Mouse (Mus musculus) spleen, adult 12 weeks (tissue): ENCODE results near the gene Nrbf2.

Source experiments
- DNase-seq: peaks from one replicate; pipeline ENCODE4 v3.0.0; 2022; ENCODE audit warnings: low spot score

The Nrbf2 gene

DNA sequence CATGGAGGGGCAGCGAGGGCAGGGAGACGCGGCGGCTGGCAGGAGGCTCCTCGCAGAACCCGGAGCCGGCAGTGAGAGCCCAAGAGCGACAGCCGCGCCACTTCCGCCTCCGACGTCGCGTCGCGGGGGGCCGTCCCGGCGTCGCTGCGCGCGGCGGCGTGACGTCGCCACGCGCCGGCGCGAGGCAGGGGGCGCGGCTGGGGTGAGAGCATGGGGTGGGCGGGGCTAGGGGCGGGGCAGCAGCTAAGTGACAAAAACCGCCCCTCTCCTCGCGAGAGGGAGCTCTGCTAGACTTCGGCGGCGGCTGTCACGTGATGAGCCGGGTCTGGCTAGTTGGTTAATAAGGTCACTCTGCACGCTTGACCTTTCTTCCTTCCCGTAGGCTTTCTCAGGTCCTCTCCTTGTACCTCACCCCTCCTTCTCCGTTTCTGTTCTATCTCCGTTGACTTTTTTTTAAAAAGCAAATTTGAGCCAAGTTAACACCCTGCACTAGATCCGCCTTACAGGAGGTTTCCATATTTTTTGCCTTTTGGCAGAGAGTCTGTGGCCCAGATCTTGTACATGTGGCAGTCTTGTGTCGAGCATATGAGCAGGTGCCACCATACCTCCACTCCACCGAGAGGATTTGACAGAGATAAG lies at the start of gene Nrbf2:
Nrbf2 (minus strand) TSS at position 130 of the 639 bp plus-strand sequence.
- DNase-seq, result peak; percentile 68

DNA sequence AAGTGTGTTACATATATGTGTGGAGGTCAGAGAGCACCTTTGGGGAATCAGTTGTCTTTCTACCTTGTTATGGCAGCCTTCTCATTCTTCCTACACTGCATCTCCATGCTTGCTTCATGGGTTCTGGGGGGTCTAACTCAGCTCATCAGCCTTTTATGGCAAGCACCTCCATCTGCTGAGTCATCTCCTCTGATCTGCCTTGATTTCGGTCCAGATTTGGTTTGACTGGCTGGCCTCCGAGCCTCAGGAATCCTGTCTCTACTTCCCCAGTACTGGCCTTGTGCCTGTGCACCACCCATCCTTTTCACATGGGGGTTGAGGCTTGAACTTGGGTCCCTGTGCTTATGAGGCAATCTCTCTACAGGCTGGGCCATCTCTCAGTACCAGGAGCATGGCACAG lies 45.5 kb upstream of the Nrbf2 start:
- DNase-seq, result no peak

DNA sequence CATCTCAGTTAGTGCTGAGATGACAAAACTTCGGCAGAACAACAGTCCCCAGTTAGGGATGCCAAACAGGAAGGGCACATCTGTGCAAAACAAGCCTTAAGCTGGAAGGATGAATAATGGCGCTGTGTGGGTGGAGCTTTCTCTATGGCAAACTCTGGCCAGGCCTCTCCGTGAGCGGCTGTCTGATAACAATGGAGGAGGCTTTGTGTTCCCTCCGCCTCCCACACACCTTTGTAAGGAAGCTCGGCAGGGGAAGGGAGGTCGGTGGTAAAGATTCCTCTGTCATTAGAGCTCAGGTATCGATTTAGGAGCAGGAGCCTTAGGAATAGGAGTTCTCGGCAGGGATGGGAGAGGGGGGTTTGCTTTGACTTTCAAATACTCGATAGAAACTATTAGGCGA lies 44.6 kb upstream of the Nrbf2 start:
- no peak for DNase-seq

DNA sequence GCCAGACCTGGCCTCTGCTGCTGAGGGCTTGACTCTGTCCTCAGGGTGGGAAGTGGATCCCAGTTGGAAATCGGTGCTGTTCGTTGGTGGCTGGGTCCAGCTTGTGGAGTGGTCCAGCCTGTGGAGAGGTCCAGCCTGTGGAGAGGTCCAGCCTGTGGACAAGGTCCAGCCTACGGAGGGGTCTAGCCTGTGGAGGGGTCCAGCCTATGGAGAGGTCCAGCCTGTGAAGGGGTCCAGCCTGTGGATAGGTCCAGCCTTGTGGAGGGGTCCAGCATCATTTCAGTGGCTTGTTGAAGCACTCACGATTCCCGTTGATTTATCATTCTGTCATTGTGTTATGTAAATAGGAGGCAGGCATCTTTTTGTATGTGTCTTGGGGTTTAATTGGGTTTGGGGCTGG lies 43.1 kb upstream of the Nrbf2 start:
- no peak for DNase-seq

DNA sequence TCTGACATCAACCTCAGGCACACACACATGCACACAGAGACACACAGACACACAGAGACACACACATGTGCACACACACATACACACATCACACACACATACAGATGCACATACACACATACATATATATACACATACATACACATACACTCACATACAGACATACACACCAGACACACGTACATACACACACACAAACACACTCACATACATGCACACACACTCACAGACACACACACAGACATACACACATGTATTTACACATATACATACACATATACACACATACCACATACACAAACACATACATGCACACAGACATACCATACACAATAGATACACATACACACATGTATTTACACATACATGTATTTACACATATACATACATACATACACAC lies 38.9 kb upstream of the Nrbf2 start:
- no peak for DNase-seq

DNA sequence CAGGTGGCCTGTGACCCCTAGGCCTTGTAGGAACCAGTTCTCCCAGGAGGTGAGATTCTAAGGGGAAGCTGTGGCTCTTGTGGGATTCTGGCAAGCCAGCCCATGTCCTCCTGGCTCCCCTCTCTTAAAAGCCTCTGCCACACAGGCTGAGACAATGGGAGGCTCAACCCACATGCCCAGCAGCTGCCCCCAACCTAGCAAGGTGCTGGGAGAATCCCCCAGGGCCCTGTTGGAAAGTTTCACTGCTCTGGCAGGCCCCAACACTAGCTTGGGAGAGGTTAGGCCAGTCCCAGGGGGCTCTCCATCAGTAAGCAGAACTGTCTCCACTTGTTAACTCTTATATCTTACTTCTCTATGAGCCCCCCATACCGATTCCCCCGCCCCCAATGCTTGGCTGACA lies 36.3 kb upstream of the Nrbf2 start:
- DNase-seq, result no peak

DNA sequence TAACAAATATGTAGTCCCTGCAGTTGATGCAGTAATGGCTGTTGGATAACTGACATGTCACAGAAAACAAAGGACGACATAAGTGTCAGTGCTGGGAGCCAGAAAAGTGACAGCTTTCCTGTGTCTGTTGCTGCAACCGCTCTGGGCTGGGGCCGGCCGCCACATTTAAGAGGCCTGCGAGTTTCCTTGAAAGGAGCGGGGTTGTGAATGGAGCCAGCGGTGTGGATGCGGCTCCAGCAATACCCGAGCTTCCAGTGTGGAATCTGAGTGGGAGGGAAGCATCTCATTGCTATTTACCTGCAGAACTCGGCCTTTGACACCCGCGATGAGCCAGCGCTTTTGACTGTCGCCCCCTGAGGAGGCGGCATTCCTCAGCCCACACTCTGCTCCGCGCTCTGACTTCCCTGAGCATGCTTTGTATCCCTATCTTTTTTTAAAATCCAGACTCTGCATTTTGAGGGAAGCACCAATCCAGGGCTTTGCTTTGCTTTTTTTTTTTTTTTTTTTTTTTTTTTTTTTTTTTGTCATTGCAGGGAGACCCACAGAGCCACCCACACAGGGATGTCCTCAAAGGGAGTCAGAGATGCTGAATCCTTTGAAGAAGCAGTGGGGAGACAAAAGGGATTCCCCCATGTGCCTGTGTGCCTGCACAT lies 35.2 kb upstream of the Nrbf2 start:
- DNase-seq, result no peak

DNA sequence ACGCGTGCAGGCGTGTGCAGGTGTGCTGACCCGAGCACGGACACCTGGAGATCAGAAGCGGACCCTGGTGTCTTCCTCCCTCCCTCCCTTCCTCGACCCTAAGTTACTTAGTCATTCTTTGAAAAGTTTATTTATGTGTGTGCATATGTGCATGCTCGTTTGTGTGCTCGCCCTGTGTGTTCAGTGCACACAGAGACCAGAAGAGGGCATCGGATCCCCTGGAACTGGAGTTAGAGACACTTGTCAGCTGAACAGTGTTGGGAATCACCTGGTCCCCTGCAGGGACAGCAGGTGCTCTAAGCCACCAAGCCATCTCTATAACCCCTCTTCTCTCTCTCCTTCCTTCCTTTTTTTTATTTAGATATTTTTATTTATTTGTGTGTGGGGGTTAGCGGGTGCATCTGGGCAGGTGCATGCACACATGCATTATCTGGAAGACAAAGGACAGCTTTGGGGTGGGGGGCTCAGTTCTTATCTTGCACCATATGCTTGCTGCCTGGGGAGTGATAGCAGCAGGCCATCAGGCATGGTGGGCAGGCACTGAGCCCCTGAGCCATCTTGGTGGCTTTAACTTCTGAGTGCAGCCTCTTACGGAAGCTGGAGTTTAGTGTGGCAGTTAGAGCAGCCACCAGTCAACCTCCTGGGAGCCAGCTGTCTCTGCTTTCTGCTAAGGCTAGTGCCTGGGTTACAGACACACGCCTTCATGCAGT lies 34.1 kb upstream of the Nrbf2 start:
- no peak for DNase-seq

DNA sequence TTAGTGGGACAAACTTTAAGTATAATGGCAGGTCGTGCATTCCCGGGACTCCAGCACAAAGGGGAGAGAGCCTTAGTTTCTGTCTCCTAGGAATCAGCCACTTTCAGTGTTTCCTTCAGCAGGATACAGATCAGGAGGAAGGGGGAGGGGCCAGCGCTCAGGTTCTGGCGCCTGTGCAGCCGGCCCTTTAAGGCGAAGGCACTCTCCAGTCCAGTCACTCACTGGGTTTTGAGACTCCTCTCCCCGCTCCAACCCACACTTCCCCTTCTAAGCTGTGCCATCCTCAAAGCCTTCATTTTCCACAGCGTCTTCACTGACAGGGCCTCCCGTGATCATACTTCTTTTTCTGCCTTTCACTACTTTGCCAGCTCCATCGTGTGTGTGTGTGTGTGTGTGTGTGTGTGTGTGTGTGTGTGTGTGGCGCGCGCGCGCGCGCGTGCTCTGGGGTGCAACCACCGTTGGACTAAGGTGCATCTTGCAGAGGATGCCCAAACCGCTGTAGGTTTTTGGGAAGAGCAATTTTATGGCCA lies 32.9 kb upstream of the Nrbf2 start:
- no peak for DNase-seq

DNA sequence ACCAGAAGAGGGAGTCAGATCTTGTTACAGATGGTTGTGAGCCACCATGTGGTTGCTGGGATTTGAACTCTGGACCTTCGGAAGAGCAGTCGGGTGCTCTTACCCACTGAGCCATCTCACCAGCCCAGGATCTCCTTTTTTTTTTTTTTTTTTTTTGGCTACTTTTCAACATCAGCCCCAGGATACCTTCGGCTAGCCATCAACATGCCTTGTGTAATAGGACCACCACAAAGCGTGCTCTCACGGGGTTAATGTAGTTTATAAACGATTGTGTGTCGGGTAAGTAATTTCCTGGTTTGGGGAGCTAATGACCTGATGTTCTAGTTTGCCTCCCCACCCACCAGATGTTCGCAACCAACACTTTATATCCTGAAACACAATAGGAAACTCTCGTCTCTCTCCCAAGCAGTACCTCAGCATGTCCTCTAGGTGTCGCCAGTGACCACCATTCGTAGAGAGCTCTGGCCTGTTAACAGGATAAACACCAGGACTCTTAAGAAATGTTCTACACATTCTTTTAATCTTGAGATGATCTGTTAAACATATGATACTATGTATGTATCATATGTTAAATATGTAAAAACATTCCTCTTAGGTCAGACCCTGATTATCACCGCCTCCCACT lies 29.8 kb upstream of the Nrbf2 start:
- peak; percentile 28 for DNase-seq

DNA sequence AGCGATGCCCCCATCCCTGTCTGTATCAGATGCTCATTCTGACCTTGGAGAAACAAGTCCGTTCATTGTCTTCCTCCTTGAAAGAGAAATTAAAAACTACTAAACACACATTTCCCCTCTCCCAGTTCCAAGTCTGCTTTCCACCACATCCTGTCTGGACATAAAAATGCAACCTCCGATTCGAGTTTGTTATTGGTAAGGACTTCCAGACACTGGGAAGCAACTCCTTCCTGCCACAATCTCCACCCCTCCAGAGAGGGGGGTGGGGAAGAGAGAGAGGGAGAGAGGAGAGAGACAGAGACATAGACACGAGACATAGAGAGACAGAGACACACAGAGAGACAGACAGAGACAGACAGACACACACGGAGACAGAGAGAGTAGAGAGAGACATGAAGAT lies 27.4 kb upstream of the Nrbf2 start:
- no peak for DNase-seq

DNA sequence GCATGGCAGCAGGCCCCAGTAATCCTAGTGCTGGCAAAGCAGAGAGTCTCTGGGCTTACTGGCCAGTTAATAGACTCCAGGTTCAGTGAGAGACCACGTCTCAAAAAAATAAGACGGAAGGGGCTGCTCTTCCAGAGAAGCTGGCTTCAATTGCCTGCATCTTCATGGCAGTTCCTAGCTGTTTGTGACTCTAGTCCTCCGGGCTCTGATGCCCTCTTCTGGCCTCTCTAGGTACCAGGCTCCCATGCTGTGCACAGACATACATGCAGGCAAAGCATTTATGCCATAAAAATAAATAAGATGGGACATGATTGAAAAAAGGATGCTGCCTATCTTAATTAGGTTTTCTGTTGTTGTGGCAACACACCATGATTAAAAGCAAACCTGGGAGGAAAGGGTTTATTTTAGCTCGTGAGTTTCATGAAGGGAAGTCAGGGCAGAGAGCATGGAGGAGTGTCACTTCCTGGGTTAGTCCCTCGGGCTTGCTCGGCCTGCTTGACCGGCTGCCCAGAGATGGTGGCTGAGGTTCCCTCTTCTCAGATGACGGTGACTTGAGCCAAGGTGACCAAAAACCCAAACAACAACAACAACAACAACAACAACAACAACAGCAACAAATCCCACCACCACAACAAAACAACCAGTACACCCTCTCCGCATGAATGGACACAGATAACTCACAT lies 26.3 kb upstream of the Nrbf2 start:
- peak; percentile 19 for DNase-seq

DNA sequence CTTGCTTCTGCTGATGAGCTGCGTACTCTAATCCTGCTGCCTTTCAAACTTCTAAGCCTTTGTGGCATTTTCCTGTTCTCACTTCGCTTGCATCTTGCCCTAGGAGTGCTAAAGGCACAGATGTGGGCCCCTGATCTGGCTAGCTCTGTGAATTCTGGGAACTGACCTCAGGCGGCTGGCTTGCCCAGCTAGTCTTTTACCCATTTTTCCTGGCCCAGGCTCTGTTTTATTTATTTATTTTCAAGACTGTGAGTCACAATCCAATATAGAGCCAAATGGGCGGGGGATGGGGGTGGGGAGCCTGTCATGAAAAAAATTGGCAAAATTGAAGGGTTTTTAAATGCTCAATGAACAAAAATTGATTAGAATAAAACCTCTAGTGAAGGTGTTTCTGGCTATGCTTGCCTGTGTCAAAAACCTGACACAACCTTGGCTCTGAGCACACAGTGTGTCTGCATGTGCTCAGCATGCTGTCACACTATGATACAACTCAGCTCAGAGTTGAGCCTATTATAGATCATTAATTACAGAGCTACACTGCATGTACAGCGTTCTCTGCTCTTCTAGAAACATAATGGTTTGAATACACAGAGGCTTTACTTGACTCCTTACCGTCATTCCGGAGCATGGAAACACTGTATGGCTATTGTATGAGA lies 24.5 kb upstream of the Nrbf2 start:
- no peak for DNase-seq

DNA sequence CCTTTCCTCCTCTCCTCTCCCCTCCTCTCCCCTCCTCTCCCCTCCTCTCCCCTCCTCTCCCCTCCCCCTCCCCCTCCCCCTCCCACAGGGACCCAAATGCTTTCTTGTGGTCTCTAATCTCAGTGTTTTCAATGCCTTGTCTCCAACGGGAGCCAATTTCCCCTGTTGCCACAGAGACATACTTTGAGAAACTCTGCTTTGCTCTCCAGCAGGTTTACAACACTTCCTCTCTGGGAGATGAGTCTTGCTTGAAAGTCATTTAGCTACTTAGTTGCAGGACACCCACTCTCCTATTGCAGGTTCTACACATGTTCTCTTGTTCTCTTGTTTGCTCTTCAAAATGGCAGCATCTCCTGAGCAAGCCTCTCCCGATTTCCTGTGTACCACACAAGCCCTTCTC lies 17.2 kb upstream of the Nrbf2 start:
- DNase-seq, result no peak

DNA sequence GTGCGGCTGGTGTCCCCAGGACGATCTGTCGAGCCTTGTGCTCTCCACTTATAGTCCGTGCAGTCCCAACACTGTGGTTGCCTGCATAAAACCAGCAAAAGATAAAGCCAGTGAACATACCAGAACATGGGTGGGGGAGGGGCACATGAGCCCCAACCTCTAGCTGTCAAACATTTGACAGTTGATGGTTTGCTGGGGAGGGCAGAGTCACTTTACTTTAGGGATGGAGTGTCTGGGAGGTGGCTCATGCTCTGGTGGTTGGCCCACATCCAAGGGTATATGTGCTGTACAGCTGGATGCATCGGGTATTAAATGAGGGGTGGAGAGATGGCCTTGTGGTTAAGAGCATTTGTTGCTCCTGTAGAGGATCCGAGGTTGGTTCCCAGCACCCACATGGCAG lies 15.9 kb upstream of the Nrbf2 start:
- no peak for DNase-seq

DNA sequence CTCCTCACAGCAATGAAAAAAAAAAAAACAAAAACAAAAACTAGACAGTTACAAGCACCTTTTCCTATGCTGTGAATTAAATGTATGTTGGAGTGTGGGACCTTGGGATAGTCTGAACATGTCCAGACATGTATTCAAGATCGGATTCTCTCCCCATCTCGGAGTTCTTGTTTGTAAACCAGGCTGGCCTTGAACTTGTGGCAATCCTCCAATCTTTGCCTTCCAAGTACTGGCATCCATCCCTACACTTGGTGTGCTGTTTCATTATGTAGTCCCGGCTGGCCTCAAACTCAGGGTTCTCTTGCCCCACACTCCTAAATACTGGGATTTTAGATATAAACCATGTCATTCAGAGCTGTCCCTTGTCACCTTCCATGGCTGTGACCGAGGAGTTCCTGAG lies 14.2 kb upstream of the Nrbf2 start:
- no peak for DNase-seq

DNA sequence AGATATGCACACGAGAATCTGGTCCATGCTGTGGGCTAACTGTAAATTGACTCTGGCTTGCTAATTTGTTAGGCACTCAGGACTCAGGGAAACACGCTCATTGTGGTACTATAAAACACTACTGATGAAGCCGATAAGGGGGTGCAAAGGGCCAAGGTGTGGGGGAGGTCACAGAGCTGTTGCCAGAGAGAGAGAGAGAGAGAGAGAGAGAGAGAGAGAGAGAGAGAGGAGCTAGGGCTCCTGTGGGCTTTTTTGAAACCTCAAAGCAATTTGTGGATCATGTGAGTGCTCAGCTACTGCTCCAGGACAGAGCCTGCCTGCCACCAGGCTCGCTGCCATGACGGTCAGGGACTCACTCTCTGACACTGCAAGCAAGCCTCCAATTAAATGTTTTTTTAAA lies 13.8 kb upstream of the Nrbf2 start:
- DNase-seq, result no peak

DNA sequence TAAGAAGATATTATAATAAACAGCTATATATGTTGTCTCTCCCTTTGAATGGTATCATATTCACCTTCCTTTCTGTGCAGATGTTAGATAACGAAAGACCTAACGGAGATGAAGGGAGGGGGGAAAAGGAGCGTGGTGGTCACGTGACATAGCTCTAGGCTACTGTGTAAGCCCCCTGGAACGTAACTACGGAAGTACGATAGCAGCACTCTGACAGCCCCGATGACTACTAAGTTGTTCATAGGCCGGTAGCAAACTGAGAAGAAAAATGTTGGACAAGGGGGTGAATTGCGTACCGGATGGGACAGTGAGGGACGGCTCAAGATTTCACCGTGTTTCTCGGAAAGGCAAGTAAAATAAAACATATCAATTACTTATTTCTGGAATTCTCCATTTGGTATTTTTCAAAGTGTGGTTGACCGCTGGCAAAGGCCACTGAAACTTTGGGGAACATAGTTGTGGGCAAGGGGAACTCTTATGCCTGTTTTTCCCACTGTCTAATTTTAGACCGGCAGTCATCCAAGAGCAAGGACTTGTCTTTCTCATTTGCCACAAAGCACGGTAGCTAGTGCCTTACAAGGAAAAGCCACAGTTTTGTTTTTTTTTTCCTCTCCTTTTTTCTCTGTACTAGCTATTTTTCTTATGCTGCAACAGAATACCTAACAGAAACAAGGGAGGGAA lies 12.2 kb upstream of the Nrbf2 start:
- DNase-seq, result no peak

DNA sequence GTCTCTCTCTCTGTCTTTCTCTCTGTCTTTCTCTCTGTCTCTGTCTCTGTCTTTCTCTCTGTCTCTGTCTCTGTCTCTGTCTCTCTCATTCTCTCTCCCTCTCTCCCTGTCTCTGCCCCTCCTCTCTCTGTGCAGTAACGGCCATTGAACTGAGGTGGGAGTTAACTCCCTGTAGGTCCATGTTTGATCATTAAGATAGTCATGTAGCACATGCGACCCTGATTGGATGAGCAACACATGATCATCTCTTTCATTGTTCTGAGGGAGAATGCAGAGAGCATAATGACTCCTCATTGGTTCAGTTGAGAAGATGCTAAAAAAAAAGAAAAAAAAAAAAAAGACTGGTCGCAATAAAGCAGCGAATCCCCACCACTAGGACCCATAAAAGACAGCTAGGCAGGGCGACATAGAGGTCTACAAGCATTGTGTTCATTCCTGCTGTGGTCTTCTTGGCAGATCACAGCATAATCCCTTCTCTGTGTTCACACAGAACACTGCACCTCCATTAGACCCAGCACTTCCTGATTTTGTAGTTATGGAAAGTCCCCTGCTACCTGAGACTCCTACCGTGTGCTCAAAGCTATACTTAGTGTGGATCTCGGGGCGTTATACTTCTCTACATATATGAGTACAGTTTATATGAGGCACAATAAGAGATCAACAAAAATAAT lies 11.5 kb upstream of the Nrbf2 start:
- DNase-seq, result no peak

DNA sequence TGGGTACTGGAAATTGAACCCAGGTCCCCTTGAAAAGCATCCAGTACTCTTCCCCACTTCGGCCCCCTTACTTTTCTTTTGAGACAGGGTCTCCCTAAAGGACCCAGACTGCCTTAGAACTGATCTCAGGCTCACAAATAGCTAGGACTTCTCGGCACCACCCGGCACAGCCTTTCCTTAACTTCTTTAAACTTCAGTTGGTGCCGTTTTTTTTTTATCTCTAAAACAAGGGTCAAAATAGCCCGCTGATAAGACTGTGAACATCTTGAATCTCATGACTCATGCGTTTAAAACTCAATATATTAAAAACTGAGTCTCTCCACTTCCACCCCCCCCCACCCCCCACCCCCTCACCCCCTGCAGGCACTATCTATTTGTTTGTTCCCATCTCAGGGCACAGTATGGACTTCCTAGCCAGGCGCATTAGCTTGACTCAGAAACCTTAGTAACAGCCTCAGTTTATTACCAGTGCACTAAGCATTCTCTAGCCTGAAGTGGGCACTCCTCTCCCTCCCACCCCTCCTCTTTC lies 10.9 kb upstream of the Nrbf2 start:
- DNase-seq, result no peak
